Mouse (Mus musculus): ENCODE data around the gene Egfem1. TPM values are rescaled to one million over a fixed set of nuclear protein-coding genes. Genes with fewer than 3 reads are reported as not detected.

The Egfem1 gene
- polyA plus RNA-seq, 1 experiment = not detected

- Histone ChIP-seq H3K27ac (ENCODE audit: insufficient read depth, low read depth, low read length) (no peak overlapping the region), H3K4me3 (ENCODE audit: insufficient read depth, low read length) (no peak overlapping the region), H3K4me1 (ENCODE audit: control insufficient read depth, insufficient read depth, low read length) (no peaks in the 10 kb centered on the region)
These were observed 209.8 kb downstream of the Egfem1 start for GRCm38 (mm10) chr3:29291633-29292032.

GRCm38 (mm10) chr3:29292251-29292650, 210.4 kb downstream of the Egfem1 start:
- no peak overlapping the region for H3K4me3 ChIP-seq (ENCODE audit: insufficient read depth, low read length)
- no peak for TF ChIP-seq POLR2A (IDR thresholded peaks at IDR 0.05; ENCODE audit: borderline replicate concordance, low read depth, low read length)
- no peak for TF ChIP-seq CTCF (IDR thresholded peaks at IDR 0.05; ENCODE audit: low read depth, low read length)
- H3K4me1 ChIP-seq (ENCODE audit: control insufficient read depth, insufficient read depth, low read length) = no peaks in the 10 kb centered on the region
- H3K27ac ChIP-seq (ENCODE audit: insufficient read depth, low read depth, low read length) = no peak overlapping the region

More at GRCm38 (mm10) chr3:29291633-29292032, 209.8 kb downstream of the Egfem1 start:
- TF ChIP-seq CTCF (IDR thresholded peaks at IDR 0.05; ENCODE audit: low read depth, low read length) (no peak), POLR2A (IDR thresholded peaks at IDR 0.05; ENCODE audit: borderline replicate concordance, low read depth, low read length) (no peak)

- Histone ChIP-seq H3K4me3 (ENCODE audit: insufficient read depth, low read length) (no peak overlapping the region), H3K27ac (ENCODE audit: insufficient read depth, low read depth, low read length) (no peak overlapping the region), H3K4me1 (ENCODE audit: control insufficient read depth, insufficient read depth, low read length) (no peaks in the 10 kb centered on the region)
- TF ChIP-seq POLR2A (IDR thresholded peaks at IDR 0.05; ENCODE audit: borderline replicate concordance, low read depth, low read length) = no peak
- no peak for TF ChIP-seq CTCF (IDR thresholded peaks at IDR 0.05; ENCODE audit: low read depth, low read length)
These were observed 211.4 kb downstream of the Egfem1 start for GRCm38 (mm10) chr3:29293230-29293629.

GRCm38 (mm10) chr3:29342223-29342791, 260.5 kb downstream of the Egfem1 start:
- H3K4me3 ChIP-seq (ENCODE audit: insufficient read depth, low read length) = no peak overlapping the region
- TF ChIP-seq POLR2A (IDR thresholded peaks at IDR 0.05; ENCODE audit: borderline replicate concordance, low read depth, low read length) = no peak
- no peak for TF ChIP-seq CTCF (IDR thresholded peaks at IDR 0.05; ENCODE audit: low read depth, low read length)

GRCm38 (mm10) chr3:29345805-29346204, 264.0 kb downstream of the Egfem1 start:
- no peak for TF ChIP-seq CTCF (IDR thresholded peaks at IDR 0.05; ENCODE audit: low read depth, low read length)
- TF ChIP-seq POLR2A (IDR thresholded peaks at IDR 0.05; ENCODE audit: borderline replicate concordance, low read depth, low read length) = no peak
- no peaks in the 10 kb centered on the region for H3K4me1 ChIP-seq (ENCODE audit: control insufficient read depth, insufficient read depth, low read length)
- H3K27ac ChIP-seq (ENCODE audit: insufficient read depth, low read depth, low read length) = no peak overlapping the region
- no peak overlapping the region for H3K4me3 ChIP-seq (ENCODE audit: insufficient read depth, low read length)

More at GRCm38 (mm10) chr3:29342223-29342791, 260.5 kb downstream of the Egfem1 start:
- Histone ChIP-seq H3K4me1 (ENCODE audit: control insufficient read depth, insufficient read depth, low read length) (no peaks in the 10 kb centered on the region), H3K27ac (ENCODE audit: insufficient read depth, low read depth, low read length) (no peak overlapping the region)

- Histone ChIP-seq H3K4me1 (ENCODE audit: control insufficient read depth, insufficient read depth, low read length) (no peaks in the 10 kb centered on the region), H3K4me3 (ENCODE audit: insufficient read depth, low read length) (no peak overlapping the region), H3K27ac (ENCODE audit: insufficient read depth, low read depth, low read length) (no peak overlapping the region)
- TF ChIP-seq POLR2A (IDR thresholded peaks at IDR 0.05; ENCODE audit: borderline replicate concordance, low read depth, low read length) (no peak), CTCF (IDR thresholded peaks at IDR 0.05; ENCODE audit: low read depth, low read length) (no peak)
These were observed 285.1 kb downstream of the Egfem1 start for GRCm38 (mm10) chr3:29366907-29367306.

GRCm38 (mm10) chr3:29370519-29370918, 288.7 kb downstream of the Egfem1 start:
- Histone ChIP-seq H3K27ac (ENCODE audit: insufficient read depth, low read depth, low read length) (no peak overlapping the region), H3K4me1 (ENCODE audit: control insufficient read depth, insufficient read depth, low read length) (no peaks in the 10 kb centered on the region), H3K4me3 (ENCODE audit: insufficient read depth, low read length) (no peak overlapping the region)
- TF ChIP-seq POLR2A (IDR thresholded peaks at IDR 0.05; ENCODE audit: borderline replicate concordance, low read depth, low read length) (no peak), CTCF (IDR thresholded peaks at IDR 0.05; ENCODE audit: low read depth, low read length) (no peak)

GRCm38 (mm10) chr3:29381255-29381654, 299.4 kb downstream of the Egfem1 start:
- Histone ChIP-seq H3K4me3 (ENCODE audit: insufficient read depth, low read length) (no peak overlapping the region), H3K4me1 (ENCODE audit: control insufficient read depth, insufficient read depth, low read length) (no peaks in the 10 kb centered on the region), H3K27ac (ENCODE audit: insufficient read depth, low read depth, low read length) (no peak overlapping the region)
- TF ChIP-seq CTCF (IDR thresholded peaks at IDR 0.05; ENCODE audit: low read depth, low read length) = no peak
- no peak for TF ChIP-seq POLR2A (IDR thresholded peaks at IDR 0.05; ENCODE audit: borderline replicate concordance, low read depth, low read length)

- TF ChIP-seq POLR2A (IDR thresholded peaks at IDR 0.05; ENCODE audit: borderline replicate concordance, low read depth, low read length) (no peak), CTCF (IDR thresholded peaks at IDR 0.05; ENCODE audit: low read depth, low read length) (no peak)
- H3K4me3 ChIP-seq (ENCODE audit: insufficient read depth, low read length) = no peak overlapping the region
- no peak overlapping the region for H3K27ac ChIP-seq (ENCODE audit: insufficient read depth, low read depth, low read length)
- no peaks in the 10 kb centered on the region for H3K4me1 ChIP-seq (ENCODE audit: control insufficient read depth, insufficient read depth, low read length)
These were observed 317.2 kb downstream of the Egfem1 start for GRCm38 (mm10) chr3:29399064-29399463.

GRCm38 (mm10) chr3:29421634-29422033, 339.8 kb downstream of the Egfem1 start:
- H3K4me1 ChIP-seq (ENCODE audit: control insufficient read depth, insufficient read depth, low read length) = no peaks in the 10 kb centered on the region
- H3K27ac ChIP-seq (ENCODE audit: insufficient read depth, low read depth, low read length) = no peak overlapping the region
- no peak overlapping the region for H3K4me3 ChIP-seq (ENCODE audit: insufficient read depth, low read length)
- no peak for TF ChIP-seq CTCF (IDR thresholded peaks at IDR 0.05; ENCODE audit: low read depth, low read length)
- no peak for TF ChIP-seq POLR2A (IDR thresholded peaks at IDR 0.05; ENCODE audit: borderline replicate concordance, low read depth, low read length)

All from bone marrow macrophage, adult 2 months (primary cell).